Mouse (Mus musculus) midbrain, embryonic 14.5 days (tissue): Measurements from ENCODE around the gene Slc30a10. TPM values are rescaled to one million over a fixed set of nuclear protein-coding genes. Genes with fewer than 3 reads are reported as not detected.
A peak's percentile ranks its signal among the peaks of the same experiment; 100 is the strongest.

Experiments used
- ATAC-seq: fragments of 200-750 bp; cut with Nextera tagmentation; 2 replicates; pipeline ENCODE4 v1.8.0; 2017; ENCODE audit warnings: moderate number of reproducible peaks, moderate library complexity; ENCODE audit not compliant: low FRiP score, low TSS enrichment
- DNase-seq: peaks from one replicate; pipeline ENCODE4 v3.0.0-alpha.2; 2015
- H3K27ac ChIP-seq: fragments of 300-500 bp; sonication (generic); replicated peaks from 2 replicates; pipeline ENCODE4 v1.5.1; 2014; ENCODE audit warnings: mild to moderate bottlenecking, low read depth, low read length, moderate library complexity
- H3K27me3 ChIP-seq: fragments of 300-500 bp; sonication (generic); 2 replicates; pipeline ENCODE4 v1.6.1; 2014; ENCODE audit warnings: low read length, control low read depth, mixed read lengths; ENCODE audit not compliant: control insufficient read depth, insufficient read depth
- H3K36me3 ChIP-seq: fragments of 300-500 bp; sonication (generic); 2 replicates; pipeline ENCODE4 v1.6.1; 2014; ENCODE audit warnings: low read length, control low read depth; ENCODE audit not compliant: control insufficient read depth, insufficient read depth
- H3K4me1 ChIP-seq: fragments of 300-500 bp; sonication (generic); 2 replicates; pipeline ENCODE4 v1.6.1; 2014; ENCODE audit warnings: mild to moderate bottlenecking, antibody characterized with exemption, low read length, control low read depth; ENCODE audit not compliant: control insufficient read depth, insufficient read depth
- H3K4me2 ChIP-seq: fragments of 300-500 bp; sonication (generic); 2 replicates; pipeline ENCODE4 v1.6.1; 2014; ENCODE audit warnings: mild to moderate bottlenecking, low read length, moderate library complexity
- H3K4me3 ChIP-seq: fragments of 300-500 bp; sonication (generic); replicated peaks from 2 replicates; pipeline ENCODE4 v1.5.1; 2014; ENCODE audit warnings: low read depth, low read length
- H3K9ac ChIP-seq: fragments of 300-500 bp; sonication (generic); replicated peaks from 2 replicates; pipeline ENCODE4 v1.6.1; 2014; ENCODE audit warnings: mild to moderate bottlenecking, low read length, moderate library complexity
- H3K9me3 ChIP-seq: fragments of 300-500 bp; sonication (generic); 2 replicates; pipeline ENCODE4 v1.6.1; 2016; ENCODE audit warnings: low read length, control low read depth, mixed read lengths; ENCODE audit not compliant: control insufficient read depth
- WGBS: fragments of 180-500 bp; shearing (Covaris S2); extraction: QIAGEN DNeasy Blood & Tissue Kit; methylation state at CpG from one replicate; pipeline ENCODE4 v1.1.7; 2014; 5-methylcytosine and 5-hydroxymethylcytosine counted together
- polyA plus RNA-seq: library from polyadenylated mRNA; unstranded; fragments of >200 nt; fragmentation: Nextera tagmentation; extraction: Ambion mirVana; gene quantifications from 2 replicates; pipeline ENCODE4 v1.2.1, GENCODE M21; 2014

Gene Slc30a10
- polyA plus RNA-seq, 1 experiment from 2014 or later: 5.7 TPM

DNA sequence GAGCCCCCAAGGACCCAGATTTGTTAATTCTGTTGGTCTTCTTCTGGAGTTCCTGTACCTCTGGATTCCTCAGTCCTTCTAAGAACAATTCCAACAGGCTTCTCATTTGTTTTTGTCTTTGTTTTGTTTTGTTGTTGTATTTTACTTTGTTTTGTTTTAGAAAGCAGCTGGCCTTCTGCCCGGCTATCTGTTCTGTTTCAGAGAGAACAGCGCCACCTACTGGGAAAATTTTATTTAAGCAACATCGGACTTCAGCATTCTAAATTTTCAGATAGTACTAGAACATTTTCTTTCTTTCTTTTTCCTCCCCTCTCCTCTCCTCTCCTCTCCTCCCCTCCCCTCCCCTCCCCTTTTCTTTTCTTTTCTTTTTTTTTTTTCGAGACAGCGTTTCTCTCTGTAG is 62.9 kb downstream of the Slc30a10 start:
- Histone ChIP-seq H3K9ac (no peak overlapping the region), H3K4me2 (no peak overlapping the region), H3K9me3 (no peaks in the 10 kb centered on the region), H3K36me3 (no peaks in the 10 kb centered on the region), H3K27me3 (no peaks in the 10 kb centered on the region), H3K4me3 (no peak overlapping the region), H3K27ac (no peak overlapping the region), H3K4me1 (no peaks in the 10 kb centered on the region)
- DNase-seq (peak; percentile 93), ATAC-seq (no peak)
- whole genome bisulfite sequencing: 4% methylated on average over 3 of the region's 5 CpGs

Other genes with a start within 250 kb of the Slc30a10 start
- 14.0 and 22.3 TPM in 2 replicates for gene Iars2, start 125.5 kb upstream of the Slc30a10 start, polyA plus RNA-seq
- 27.2 and 29.0 TPM in 2 replicates for gene Bpnt1, start 122.7 kb upstream of the Slc30a10 start, polyA plus RNA-seq
- 129 and 150 TPM in 2 replicates for gene Eprs, start 91.8 kb upstream of the Slc30a10 start, polyA plus RNA-seq